7 mouse cellular contexts compared by ENCODE assay signal in genomic region chr11:4096054-4096984, GRCm38 (mm10). TPM values are rescaled to one million over a fixed set of nuclear protein-coding genes. Genes with fewer than 3 reads are reported as not detected.
DNase-seq lines count a peak whose midpoint lies in the region; ATAC-seq lines count a peak whose summit lies in the region.

No protein-coding gene starts in this region.

- intact Hi-C loops in gastrocnemius, postnatal 36 days (cut with DNase I) = no loop called here
- intact Hi-C loops in left cerebral cortex, postnatal 25 days (cut with DNase I) = loop anchor here (2.0 kb wide), 1 partner anchor 20 kb away; no protein-coding TSS in a partner anchor

- H3K27ac ChIP-seq in intestine, embryonic 15.5 days = peak overlapping the region; percentile 86
- peak overlapping the region; percentile 92 for H3K27ac ChIP-seq in midbrain, embryonic 10.5 days (replicated peaks)

- peaks cover 19% of the 10 kb centered on the region for H3K4me1 ChIP-seq in intestine, embryonic 15.5 days (replicated peaks)
- H3K4me1 ChIP-seq in midbrain, embryonic 10.5 days = peaks cover 40% of the 10 kb centered on the region

- peak; percentile 96 for ATAC-seq in intestine, embryonic 15.5 days

- H3K9me3 ChIP-seq in intestine, embryonic 15.5 days = no peaks in the 10 kb centered on the region
- no peaks in the 10 kb centered on the region for H3K9me3 ChIP-seq in midbrain, embryonic 10.5 days (replicated peaks)

- peak; percentile 99 for DNase-seq in adrenal gland, adult 2 months
- DNase-seq in embryo, embryonic 11.5 days (ENCODE audit: low read depth, low spot score) = peak; percentile 98
- peak; percentile 96 to 98 for DNase-seq in gastrocnemius, postnatal 36 days
- peak; percentile 98 to 99 for DNase-seq in left cerebral cortex, postnatal 25 days (ENCODE audit: low spot score in 2 of 2)
- DNase-seq in midbrain, embryonic 10.5 days (ENCODE audit: low spot score) = peak; percentile 98
- DNase-seq in right cerebral cortex, postnatal 4 days = peak; percentile 94

- H3K36me3 ChIP-seq in intestine, embryonic 15.5 days = peaks cover 11% of the 10 kb centered on the region
- peaks cover 18% of the 10 kb centered on the region for H3K36me3 ChIP-seq in midbrain, embryonic 10.5 days

- H3K27me3 ChIP-seq in intestine, embryonic 15.5 days (replicated peaks) = no peaks in the 10 kb centered on the region; the same call in 1 of the 2 replicates
- H3K27me3 ChIP-seq in midbrain, embryonic 10.5 days (ENCODE audit: low read depth, poor library complexity, severe bottlenecking) = no peaks in the 10 kb centered on the region

- WGBS in intestine, embryonic 15.5 days = 3% methylated on average over 45 of the region's 45 CpGs
- 3% methylated on average over 45 of the region's 45 CpGs for WGBS in midbrain, embryonic 10.5 days

- H3K4me3 ChIP-seq in intestine, embryonic 15.5 days (replicated peaks) = peak overlapping the region; percentile 53
- peak overlapping the region; percentile 69 for H3K4me3 ChIP-seq in midbrain, embryonic 10.5 days

- H3K4me2 ChIP-seq in intestine, embryonic 15.5 days (replicated peaks) = peak overlapping the region; percentile 75

- peak overlapping the region; percentile 57 for H3K9ac ChIP-seq in intestine, embryonic 15.5 days

RNA-seq across cellular contexts. Expression of gene Mtfp1, which starts 1.1 kb away (rescaled TPM):
- total RNA-seq in adrenal gland, adult 2 months (2021) = 10 to 100 TPM; 19.3 to 24.2 TPM
- polyA plus RNA-seq in adrenal gland, adult 2 months (2012; rRNA removed) = 40.4 and 43.8 TPM in 2 replicates
- 10 to 100 TPM; 52.1 to 53.4 TPM for total RNA-seq in gastrocnemius, postnatal 36 days (2021)
- polyA plus RNA-seq in intestine, embryonic 15.5 days (2015; fragmentation: Nextera tagmentation; extraction: Ambion mirVana) = 32.2 and 37.0 TPM in 2 replicates
- total RNA-seq in left cerebral cortex, postnatal 25 days (2021) = 100 to 1,000 TPM in 1 of 2 experiments, 10 to 100 TPM in 1; 92.3 to 104 TPM
- polyA plus RNA-seq in midbrain, embryonic 10.5 days (2016; fragmentation: Nextera tagmentation; extraction: Ambion mirVana) = 8.1 and 10.3 TPM in 2 replicates

RNA-seq across cellular contexts. Expression of gene Sec14l2, which starts 26.9 kb away (rescaled TPM):
- total RNA-seq in adrenal gland, adult 2 months (2021) = 1 to 10 TPM; 1.8 to 2.2 TPM
- 0.59 and 0.71 TPM in 2 replicates for polyA plus RNA-seq in adrenal gland, adult 2 months (2012; rRNA removed)
- under 1 TPM; 0.33 to 0.42 TPM for total RNA-seq in gastrocnemius, postnatal 36 days (2021)
- 1.4 and 1.7 TPM in 2 replicates for polyA plus RNA-seq in intestine, embryonic 15.5 days (2015; fragmentation: Nextera tagmentation; extraction: Ambion mirVana)
- 10 to 100 TPM; 35.6 to 35.8 TPM for total RNA-seq in left cerebral cortex, postnatal 25 days (2021)
- polyA plus RNA-seq in midbrain, embryonic 10.5 days (2016; fragmentation: Nextera tagmentation; extraction: Ambion mirVana) = 2.2 and 2.9 TPM in 2 replicates

RNA-seq across cellular contexts. Expression of gene Sec14l3, which starts 31.7 kb away (rescaled TPM):
- total RNA-seq in adrenal gland, adult 2 months (2021) = not detected
- polyA plus RNA-seq in adrenal gland, adult 2 months (2012; rRNA removed) = 0.10 TPM in 1 of 2 replicates, not detected in the other
- total RNA-seq in gastrocnemius, postnatal 36 days (2021) = not detected
- polyA plus RNA-seq in intestine, embryonic 15.5 days (2015; fragmentation: Nextera tagmentation; extraction: Ambion mirVana) = not detected in 2 replicates
- 1 to 10 TPM in 1 of 2 experiments, under 1 TPM in 1; 0.60 to 1.3 TPM for total RNA-seq in left cerebral cortex, postnatal 25 days (2021)
- not detected in 2 replicates for polyA plus RNA-seq in midbrain, embryonic 10.5 days (2016; fragmentation: Nextera tagmentation; extraction: Ambion mirVana)

RNA-seq across cellular contexts. Expression of gene Rnf215, which starts 38.7 kb away (rescaled TPM):
- 10 to 100 TPM; 21.7 to 25.0 TPM for total RNA-seq in adrenal gland, adult 2 months (2021)
- 34.6 and 40.2 TPM in 2 replicates for polyA plus RNA-seq in adrenal gland, adult 2 months (2012; rRNA removed)
- total RNA-seq in gastrocnemius, postnatal 36 days (2021) = 1 to 10 TPM; 4.4 to 5.5 TPM
- polyA plus RNA-seq in intestine, embryonic 15.5 days (2015; fragmentation: Nextera tagmentation; extraction: Ambion mirVana) = 20.2 and 21.8 TPM in 2 replicates
- total RNA-seq in left cerebral cortex, postnatal 25 days (2021) = 10 to 100 TPM; 28.2 to 31.4 TPM
- polyA plus RNA-seq in midbrain, embryonic 10.5 days (2016; fragmentation: Nextera tagmentation; extraction: Ambion mirVana) = 21.3 and 29.3 TPM in 2 replicates

Comparison
In these comparisons a context has a peak if more than half of its experiments do, and no peak if none do; other contexts are left out.
1. Peak in every context shown above with its lines: DNase-seq, ATAC-seq, H3K4me3 ChIP-seq and H3K27ac ChIP-seq.
2. RNA of gene Sec14l2, which starts 26.9 kb away (total RNA-seq): 35.6 to 35.8 TPM in left cerebral cortex, postnatal 25 days; 1.8 to 2.2 TPM in adrenal gland, adult 2 months and 0.33 to 0.42 TPM in gastrocnemius, postnatal 36 days; every median in the first group is over 10 times any median in the second.